10 mouse cellular contexts compared by ENCODE assay signal in the genomic region with DNA sequence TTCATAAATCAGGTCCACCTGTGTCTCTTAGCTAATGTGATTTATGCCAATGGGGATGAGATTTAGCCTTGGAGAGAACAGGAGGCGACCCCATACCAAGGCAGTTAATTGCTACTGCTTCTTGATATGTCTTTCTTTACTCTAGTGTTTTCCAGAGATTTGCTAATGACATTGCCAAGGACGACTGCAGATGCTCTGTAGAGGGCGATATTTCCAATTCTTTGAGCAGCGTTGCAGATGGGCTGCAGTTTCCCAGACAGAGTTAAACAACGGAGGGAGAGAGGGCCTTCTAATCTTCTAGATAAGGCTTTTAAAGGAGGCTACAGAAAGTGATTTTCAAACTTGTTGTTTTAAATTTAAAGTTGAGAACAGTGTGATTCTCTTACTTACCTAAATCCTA.
DNase-seq lines count a peak whose midpoint lies in the region; ATAC-seq lines count a peak whose summit lies in the region.
"Had no signal": no experiment of that assay in that cellular context is flagged by ENCODE, and none has a peak within 500 bp of the region (broad histone marks: within the 10 kb centered on the region; RNA-seq: fewer than 3 reads in every experiment).

No protein-coding gene starts in this region.

- ATAC-seq in heart, embryonic 16.5 days (replicated peaks; ENCODE audit: extremely low read depth, insufficient read depth, low FRiP score): 0 out of 2 replicates have a peak, but pooled peaks have one; percentile 49
- peak; percentile 37; the same call in 1 of the 2 replicates for ATAC-seq in midbrain, embryonic 14.5 days (ENCODE audit: low FRiP score, low TSS enrichment)
- no peak for ATAC-seq in midbrain, embryonic 13.5 days
- ATAC-seq in midbrain, embryonic 15.5 days (replicated peaks): 0 out of 2 replicates have a peak, but pooled peaks have one; percentile 39
- ATAC-seq: Patski had no signal

- H3K36me3 ChIP-seq in heart, embryonic 16.5 days (ENCODE audit: control insufficient read depth, insufficient read depth): no peaks in the 10 kb centered on the region
- no peaks in the 10 kb centered on the region for H3K36me3 ChIP-seq in midbrain, embryonic 14.5 days (ENCODE audit: control insufficient read depth, insufficient read depth, low read length)
- no peaks in the 10 kb centered on the region for H3K36me3 ChIP-seq in midbrain, embryonic 13.5 days
- H3K36me3 ChIP-seq in midbrain, embryonic 15.5 days (replicated peaks): no peaks in the 10 kb centered on the region

- H3K27ac ChIP-seq in heart, embryonic 16.5 days (ENCODE audit: low read length): no peak overlapping the region
- no peak overlapping the region for H3K27ac ChIP-seq in midbrain, embryonic 14.5 days (replicated peaks; ENCODE audit: low read depth, low read length)
- H3K27ac ChIP-seq in midbrain, embryonic 13.5 days: no peak overlapping the region
- no peak overlapping the region for H3K27ac ChIP-seq in midbrain, embryonic 15.5 days
- H3K27ac ChIP-seq: gastrocnemius, adult 2 months had no signal

- H3K4me1 ChIP-seq in heart, embryonic 16.5 days (ENCODE audit: control insufficient read depth, insufficient read depth, low read length): peaks cover 8% of the 10 kb centered on the region; the same call in 1 of the 2 replicates
- H3K4me1 ChIP-seq in midbrain, embryonic 14.5 days (ENCODE audit: control insufficient read depth, insufficient read depth, low read length): no peaks in the 10 kb centered on the region
- 0 out of 2 replicates have a peak, but pooled peaks cover 3% of the 10 kb centered on the region for H3K4me1 ChIP-seq in midbrain, embryonic 13.5 days (replicated peaks)
- H3K4me1 ChIP-seq in midbrain, embryonic 15.5 days: no peaks in the 10 kb centered on the region

- H3K9me3 ChIP-seq in heart, embryonic 16.5 days (replicated peaks; ENCODE audit: control insufficient read depth, low read length): no peaks in the 10 kb centered on the region
- H3K9me3 ChIP-seq in midbrain, embryonic 14.5 days (ENCODE audit: control insufficient read depth, low read length): no peaks in the 10 kb centered on the region
- H3K9me3 ChIP-seq in midbrain, embryonic 13.5 days: no peaks in the 10 kb centered on the region
- H3K9me3 ChIP-seq in midbrain, embryonic 15.5 days: no peaks in the 10 kb centered on the region

- DNase-seq in heart, adult 9 months (ENCODE audit: low spot score in 2 of 2): no peak
- DNase-seq in midbrain, embryonic 14.5 days: peak; percentile 77
- peak; percentile 75 for DNase-seq in embryo, embryonic 10.5 days (ENCODE audit: low spot score)
- DNase-seq in gastrocnemius, adult 8-10 months (ENCODE audit: low spot score in 2 of 2): no peak
- DNase-seq in thymus, postnatal 4 days: no peak
- DNase-seq: gastrocnemius, adult 2 months had no signal

- H3K4me3 ChIP-seq in heart, embryonic 16.5 days (ENCODE audit: low read length): no peak overlapping the region
- H3K4me3 ChIP-seq in midbrain, embryonic 14.5 days (replicated peaks; ENCODE audit: low read depth, low read length): no peak overlapping the region
- no peak overlapping the region for H3K4me3 ChIP-seq in midbrain, embryonic 13.5 days (replicated peaks)
- no peak overlapping the region for H3K4me3 ChIP-seq in midbrain, embryonic 15.5 days
- H3K4me3 ChIP-seq: gastrocnemius, adult 2 months had no signal

- H3K4me2 ChIP-seq in heart, embryonic 16.5 days (ENCODE audit: low read depth, low read length): no peak overlapping the region
- H3K4me2 ChIP-seq in midbrain, embryonic 14.5 days (ENCODE audit: low read length): no peak overlapping the region
- no peak overlapping the region for H3K4me2 ChIP-seq in midbrain, embryonic 13.5 days (replicated peaks)
- no peak overlapping the region for H3K4me2 ChIP-seq in midbrain, embryonic 15.5 days

- no peaks in the 10 kb centered on the region for H3K27me3 ChIP-seq in heart, embryonic 16.5 days (ENCODE audit: control insufficient read depth, insufficient read depth, low read length)
- H3K27me3 ChIP-seq in midbrain, embryonic 14.5 days (ENCODE audit: control insufficient read depth, insufficient read depth, low read length): no peaks in the 10 kb centered on the region
- no peaks in the 10 kb centered on the region for H3K27me3 ChIP-seq in midbrain, embryonic 13.5 days
- no peaks in the 10 kb centered on the region for H3K27me3 ChIP-seq in midbrain, embryonic 15.5 days (replicated peaks)

- WGBS in heart, embryonic 16.5 days: 21% methylated on average over 5 of the region's 5 CpGs
- 24% methylated on average over 5 of the region's 5 CpGs for WGBS in midbrain, embryonic 14.5 days
- 22% methylated on average over 5 of the region's 5 CpGs for WGBS in midbrain, embryonic 13.5 days
- WGBS in midbrain, embryonic 15.5 days: 26% methylated on average over 5 of the region's 5 CpGs

- H3K9ac ChIP-seq in heart, embryonic 16.5 days (ENCODE audit: low read length): no peak overlapping the region
- no peak overlapping the region for H3K9ac ChIP-seq in midbrain, embryonic 14.5 days (replicated peaks; ENCODE audit: low read length)
- no peak overlapping the region for H3K9ac ChIP-seq in midbrain, embryonic 13.5 days (replicated peaks)
- no peak overlapping the region for H3K9ac ChIP-seq in midbrain, embryonic 15.5 days

Comparison
In these comparisons a context has a peak if more than half of its experiments do, and no peak if none do; other contexts are left out.
1. DNase-seq: peak in midbrain, embryonic 14.5 days (single experiment) and embryo, embryonic 10.5 days (single experiment); none in heart, adult 9 months (0 of 2), gastrocnemius, adult 8-10 months (0 of 2) and thymus, postnatal 4 days (single experiment).